Mouse (Mus musculus): ENCODE data around the gene Stx18.

Gene Stx18

DNA sequence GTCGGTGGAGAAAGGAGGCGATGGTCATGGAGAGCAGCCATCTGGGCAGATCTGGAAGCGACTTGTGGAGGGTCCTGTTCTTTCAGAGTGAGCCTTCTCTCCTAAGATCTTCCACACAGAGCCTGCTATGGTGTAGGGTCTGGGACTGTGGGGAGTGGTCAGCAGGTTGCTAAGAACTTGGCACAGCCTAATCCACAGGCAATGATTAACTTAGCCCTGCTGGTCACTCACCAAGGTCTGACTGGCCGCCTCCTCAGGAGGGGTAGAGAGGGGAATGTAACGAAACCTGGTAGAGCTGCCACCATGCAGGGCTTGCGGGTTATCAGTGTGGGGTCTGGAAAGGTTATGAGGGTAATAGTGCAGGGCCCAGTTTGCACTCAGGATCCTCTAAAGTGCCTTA lies 102.4 kb downstream of the Stx18 start:
- no peak for DNase-seq

GRCm38 (mm10) chr5:38146524-38146923 lies 108.0 kb downstream of the Stx18 start:
- DNase-seq, result no peak

DNA sequence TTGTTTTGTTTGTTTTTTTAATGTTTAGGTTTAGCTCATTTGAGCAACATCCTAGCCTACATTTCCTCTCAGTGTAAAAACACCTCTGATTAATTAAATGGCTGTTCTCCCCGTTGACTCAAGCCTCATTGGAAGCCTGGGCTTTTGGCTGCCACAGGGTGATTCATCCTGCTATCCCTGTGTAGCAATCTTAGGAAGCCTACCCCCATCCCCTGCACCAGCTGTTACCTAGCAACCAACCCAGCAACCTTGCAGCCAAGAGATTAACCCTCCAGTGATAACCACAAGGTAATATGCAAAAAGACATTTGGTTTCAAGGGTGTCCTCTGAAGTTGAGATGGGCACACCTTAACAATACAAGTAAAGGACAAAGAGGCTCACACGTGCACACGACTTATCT lies 112.7 kb downstream of the Stx18 start:
- DNase-seq, result peak; percentile 62

GRCm38 (mm10) chr5:38152201-38153108 lies 113.9 kb downstream of the Stx18 start:
- DNase-seq, result peak; percentile 75

- peak; percentile 84 for DNase-seq
Observed at GRCm38 (mm10) chr5:38153636-38154035, 115.1 kb downstream of the Stx18 start.

- peak; percentile 71 for DNase-seq
Observed at GRCm38 (mm10) chr5:38157481-38158020, 119.0 kb downstream of the Stx18 start.

DNA sequence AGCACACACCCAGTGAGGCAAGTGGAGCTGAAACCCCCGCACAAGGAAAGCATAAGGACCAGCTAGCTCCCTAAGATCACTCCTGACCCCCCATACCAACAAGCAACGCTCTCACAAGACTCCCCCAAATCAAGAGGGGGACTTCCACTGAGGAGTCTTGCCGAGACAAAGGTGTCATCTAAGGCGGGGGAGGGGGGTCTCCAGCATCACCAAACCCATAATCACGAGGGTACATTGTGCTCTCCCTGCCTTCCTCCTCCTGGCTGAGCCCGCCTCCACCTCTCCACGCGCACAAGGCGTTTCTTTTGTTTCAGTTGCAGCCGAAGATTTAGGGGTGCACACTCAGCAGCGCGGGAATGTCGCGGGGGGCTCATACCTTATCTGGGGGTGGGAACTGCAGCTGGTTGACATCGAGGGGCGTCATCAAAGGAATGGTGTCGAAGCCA lies 120.0 kb downstream of the Stx18 start:
- peak; percentile 63 for DNase-seq

GRCm38 (mm10) chr5:38158947-38159633 lies 120.5 kb downstream of the Stx18 start:
- peak; percentile 88 for DNase-seq

DNA sequence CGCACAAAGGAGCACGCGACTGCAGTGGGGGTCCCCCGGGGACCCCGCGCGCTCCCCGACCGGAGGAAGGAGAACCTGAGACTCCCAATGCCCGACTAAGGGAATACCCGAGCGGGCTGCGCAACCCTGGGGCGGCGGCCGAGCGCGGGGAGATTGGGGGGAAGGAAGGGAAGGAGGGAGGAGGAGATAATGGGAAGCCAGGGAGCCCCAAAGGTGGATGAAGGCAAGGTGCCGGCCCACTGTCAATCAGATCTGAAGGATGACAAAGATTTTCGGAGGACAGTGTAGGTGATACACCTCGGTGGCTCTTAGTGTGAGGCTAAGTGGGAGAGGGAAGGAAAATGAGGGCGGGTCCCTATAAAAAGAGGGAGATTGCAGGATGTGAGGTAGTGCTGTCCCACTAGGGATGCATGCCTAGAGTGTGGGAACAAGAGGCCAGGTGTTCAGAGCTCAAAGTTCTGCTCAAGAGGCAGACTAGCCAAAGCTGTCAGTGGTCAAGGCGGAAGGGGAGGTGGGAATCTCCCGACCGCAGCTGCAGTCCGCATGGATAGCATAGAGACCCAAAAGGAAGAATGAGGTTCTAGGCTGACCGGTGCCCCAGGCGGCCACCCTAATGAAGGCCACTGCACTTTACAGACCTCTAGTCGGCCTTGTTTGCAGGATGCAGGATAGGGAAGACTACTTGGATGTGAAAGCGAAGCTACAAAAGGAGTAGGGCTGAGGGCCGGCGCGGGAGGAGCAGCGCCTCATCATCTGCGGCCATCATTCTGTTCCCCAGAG lies 121.3 kb downstream of the Stx18 start, which contains the start of gene Nsg1:
Gene Nsg1 (minus strand): TSS at position 274 of the 780 bp plus-strand sequence.
- DNase-seq, result no peak

DNA sequence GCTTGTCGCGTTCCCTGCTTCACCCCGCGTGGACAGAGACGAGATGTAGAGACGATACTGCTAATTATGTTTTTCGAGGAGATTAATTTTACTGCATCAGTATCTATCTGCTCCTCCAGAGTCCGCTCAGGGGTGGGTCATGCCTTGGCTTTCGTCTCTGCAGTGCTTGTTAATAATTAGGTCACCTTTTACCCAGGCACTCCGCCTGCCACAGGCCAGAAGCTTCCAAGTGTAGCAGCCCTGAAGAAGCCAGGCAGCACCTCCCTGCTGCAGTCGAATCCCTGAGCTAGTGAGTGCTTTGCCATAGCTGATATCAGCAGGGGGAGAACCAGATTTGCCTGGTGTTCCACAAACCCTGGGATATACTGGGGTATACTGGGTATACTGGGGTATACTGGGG lies 130.0 kb downstream of the Stx18 start:
- DNase-seq, result peak; percentile 19

DNA sequence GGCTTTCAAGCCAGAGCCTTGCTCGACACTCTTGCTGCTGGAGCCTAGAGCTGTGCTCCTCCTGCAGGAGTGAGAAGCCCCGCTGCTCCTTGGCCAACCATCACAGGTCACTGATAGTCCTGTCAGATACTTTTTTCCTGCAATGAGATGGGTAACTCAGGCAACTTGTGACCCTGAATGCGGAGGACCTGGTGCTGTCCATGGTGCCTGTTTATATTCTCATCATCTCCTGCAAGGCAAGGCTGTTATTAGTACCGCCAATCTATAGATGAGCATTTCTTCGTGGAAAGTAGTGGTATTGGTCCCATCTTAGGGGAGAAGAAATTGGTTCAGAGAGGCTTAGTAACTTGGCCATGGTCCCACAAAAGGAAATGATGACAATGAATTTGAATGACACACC lies 135.2 kb downstream of the Stx18 start:
- DNase-seq, result no peak

GRCm38 (mm10) chr5:38174256-38174912 lies 135.8 kb downstream of the Stx18 start:
- DNase-seq, result no peak

- DNase-seq, result no peak
Observed at GRCm38 (mm10) chr5:38184688-38185285, 146.2 kb downstream of the Stx18 start.

DNA sequence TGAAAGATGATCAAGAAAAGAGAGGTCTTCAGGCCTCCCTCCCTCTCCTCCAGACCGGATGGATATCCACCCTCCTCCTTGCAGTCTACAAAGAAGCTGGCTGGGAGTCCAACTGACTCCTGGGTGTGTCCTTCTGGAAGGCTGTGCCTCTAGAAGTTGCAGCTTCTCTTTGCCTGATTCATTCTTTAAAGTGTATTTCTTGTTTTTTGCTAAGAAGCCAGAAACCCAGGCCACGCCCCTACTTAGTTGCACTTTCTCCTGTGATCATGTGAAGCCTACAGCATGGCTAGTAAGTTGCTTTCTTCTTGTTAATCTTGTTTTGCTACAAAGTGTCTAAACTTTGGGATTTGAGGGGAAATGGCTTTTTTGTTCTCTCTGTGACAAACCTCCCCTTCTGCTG lies 148.5 kb downstream of the Stx18 start:
- no peak for DNase-seq

All from cerebellum, adult 9-11 months (tissue).